Mouse (Mus musculus) embryonic facial prominence, embryonic 12.5 days (tissue): ENCODE data around the gene Tomm20. TPM values are rescaled to one million over a fixed set of nuclear protein-coding genes. Genes with fewer than 3 reads are reported as not detected.

Experiments used
- ATAC-seq: fragments of 200-750 bp; cut with Nextera tagmentation; 2 replicates; pipeline ENCODE4 v1.8.0; 2017; ENCODE audit not compliant: insufficient number of reproducible peaks, insufficient read depth, low FRiP score, low TSS enrichment
- H3K27ac ChIP-seq: fragments of 300-500 bp; sonication (generic); 2 replicates; pipeline ENCODE4 v1.5.1; 2016; ENCODE audit warnings: mild to moderate bottlenecking
- H3K27me3 ChIP-seq: fragments of 300-500 bp; sonication (generic); 2 replicates; pipeline ENCODE4 v1.6.1; 2016; ENCODE audit warnings: mild to moderate bottlenecking, moderate library complexity
- H3K36me3 ChIP-seq: fragments of 300-500 bp; sonication (generic); 2 replicates; pipeline ENCODE4 v1.6.1; 2016; ENCODE audit warnings: mild to moderate bottlenecking
- H3K4me1 ChIP-seq: fragments of 300-500 bp; sonication (generic); 2 replicates; pipeline ENCODE4 v1.6.1; 2016
- H3K4me2 ChIP-seq: fragments of 300-500 bp; sonication (generic); replicated peaks from 2 replicates; pipeline ENCODE4 v1.6.1; 2016; ENCODE audit warnings: mild to moderate bottlenecking, moderate library complexity
- H3K4me3 ChIP-seq: fragments of 300-500 bp; sonication (generic); 2 replicates; pipeline ENCODE4 v1.5.1; 2016; ENCODE audit warnings: mild to moderate bottlenecking
- H3K9ac ChIP-seq: fragments of 300-500 bp; sonication (generic); 2 replicates; pipeline ENCODE4 v1.6.1; 2016; ENCODE audit warnings: mild to moderate bottlenecking, moderate library complexity
- H3K9me3 ChIP-seq: fragments of 300-500 bp; sonication (generic); 2 replicates; pipeline ENCODE4 v1.6.1; 2016; ENCODE audit warnings: mild to moderate bottlenecking, moderate library complexity
- WGBS: fragments of 180-500 bp; shearing (Covaris S2); methylation state at CpG from one replicate; pipeline ENCODE4 v1.1.7; 2016; 5-methylcytosine and 5-hydroxymethylcytosine counted together
- polyA plus RNA-seq: library from polyadenylated mRNA; unstranded; fragments of >200 nt; fragmentation: Nextera tagmentation; extraction: Ambion mirVana; gene quantifications from 2 replicates; pipeline ENCODE4 v1.2.1, GENCODE M21; 2016

Gene Tomm20
- polyA plus RNA-seq, 1 experiment from 2014 or later = 191 TPM

DNA sequence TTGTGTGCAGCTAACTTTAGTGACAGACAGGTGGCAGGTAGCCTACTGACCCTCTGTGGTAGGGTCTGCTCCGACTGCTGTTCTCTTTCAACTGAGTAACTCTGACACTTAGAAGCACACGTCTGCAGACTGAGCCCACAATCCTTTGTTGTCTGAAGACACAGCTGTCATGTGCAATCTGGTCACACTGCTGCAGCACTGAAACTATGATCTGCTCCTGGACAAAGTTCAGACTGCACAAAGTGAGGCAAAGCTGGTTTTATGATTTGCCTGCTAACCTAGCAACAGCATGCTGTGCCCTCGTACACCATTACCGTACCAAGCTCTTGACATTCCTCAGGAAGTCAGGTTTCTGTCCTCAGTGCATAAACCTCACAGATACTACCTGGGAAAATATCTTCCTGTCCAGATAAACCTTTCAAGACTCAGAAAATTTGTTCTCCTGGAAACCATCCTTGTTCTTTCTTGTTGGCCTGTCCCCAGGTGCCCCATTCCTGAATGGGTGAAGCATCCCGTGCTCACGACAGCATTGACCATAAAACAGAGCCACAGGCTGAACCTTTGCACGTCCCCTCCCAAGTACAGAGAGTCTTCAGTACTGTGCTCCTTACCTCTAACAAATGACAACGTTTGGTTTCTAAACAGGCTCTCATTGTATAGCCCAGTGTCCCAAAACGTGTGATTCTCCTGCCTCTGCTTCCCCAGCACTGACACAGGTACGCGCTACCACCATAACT, 6.4 kb upstream of the Tomm20 start:
- Histone ChIP-seq H3K4me3 (no peak overlapping the region), H3K9ac (no peak overlapping the region), H3K27ac (no peak overlapping the region), H3K4me2 (no peak overlapping the region), H3K36me3 (peaks cover 71% of the 10 kb centered on the region), H3K27me3 (no peaks in the 10 kb centered on the region), H3K4me1 (no peaks in the 10 kb centered on the region), H3K9me3 (no peaks in the 10 kb centered on the region)
- no peak for ATAC-seq
- 87% methylated on average over 11 of the region's 11 CpGs for WGBS

DNA sequence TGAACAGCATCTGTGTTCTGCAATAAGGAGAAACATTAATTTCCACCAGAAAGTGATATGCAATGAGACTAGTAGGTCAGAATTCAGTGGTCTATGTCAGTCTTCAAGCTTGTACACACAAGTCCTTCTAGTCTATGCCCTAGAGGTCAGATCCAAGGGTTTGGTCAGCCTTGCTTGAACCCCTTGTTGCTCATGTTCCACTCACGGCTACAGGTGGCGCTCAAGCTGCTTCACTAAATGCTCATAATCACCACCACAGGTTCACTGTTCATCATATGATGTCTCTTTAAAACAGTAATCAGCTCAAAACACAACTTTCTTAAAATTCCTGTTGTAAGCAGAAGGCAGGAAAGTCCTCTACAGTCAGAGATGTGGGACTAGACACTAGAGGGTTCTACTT, 3.9 kb upstream of the Tomm20 start:
- no peaks in the 10 kb centered on the region for H3K9me3 ChIP-seq
- no peak overlapping the region for H3K9ac ChIP-seq
- ATAC-seq = no peak
- H3K27ac ChIP-seq = no peak overlapping the region
- peaks cover under 1% of the 10 kb centered on the region; the same call in 1 of the 2 replicates for H3K4me1 ChIP-seq
- no peak overlapping the region for H3K4me3 ChIP-seq
- peaks cover 51% of the 10 kb centered on the region for H3K36me3 ChIP-seq
- H3K4me2 ChIP-seq = no peak overlapping the region
- no peaks in the 10 kb centered on the region for H3K27me3 ChIP-seq
- 83% methylated on average over 2 of the region's 2 CpGs for WGBS

DNA sequence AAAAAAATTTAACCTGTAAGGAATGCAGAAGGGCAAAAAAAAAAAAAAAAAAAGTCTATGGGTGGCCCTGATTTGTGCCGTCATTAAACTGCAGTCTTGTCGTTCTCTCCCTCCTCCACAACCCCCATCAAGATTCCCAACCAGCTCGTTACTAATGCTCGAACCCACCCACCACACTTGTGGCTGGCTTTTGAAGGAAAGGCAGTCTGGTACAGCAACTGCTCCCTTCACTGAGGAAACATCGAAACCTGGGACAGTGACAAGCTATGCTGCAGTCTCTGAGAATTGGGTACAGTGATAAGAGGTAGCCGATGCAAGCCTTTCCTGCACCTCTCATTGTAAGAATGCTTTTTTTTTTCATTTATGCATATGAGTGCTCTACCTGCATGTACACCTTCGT, 800 bp upstream of the Tomm20 start:
- H3K4me1 ChIP-seq = peaks cover 14% of the 10 kb centered on the region
- peak overlapping the region; percentile 97; the same call in 1 of the 2 replicates for H3K4me2 ChIP-seq
- WGBS = 83% methylated on average over 7 of the region's 7 CpGs
- H3K27me3 ChIP-seq = no peaks in the 10 kb centered on the region
- ATAC-seq = no peak
- H3K9ac ChIP-seq = no peak overlapping the region
- no peak overlapping the region for H3K4me3 ChIP-seq
- no peak overlapping the region for H3K27ac ChIP-seq
- H3K9me3 ChIP-seq = no peaks in the 10 kb centered on the region
- H3K36me3 ChIP-seq = peaks cover 24% of the 10 kb centered on the region

DNA sequence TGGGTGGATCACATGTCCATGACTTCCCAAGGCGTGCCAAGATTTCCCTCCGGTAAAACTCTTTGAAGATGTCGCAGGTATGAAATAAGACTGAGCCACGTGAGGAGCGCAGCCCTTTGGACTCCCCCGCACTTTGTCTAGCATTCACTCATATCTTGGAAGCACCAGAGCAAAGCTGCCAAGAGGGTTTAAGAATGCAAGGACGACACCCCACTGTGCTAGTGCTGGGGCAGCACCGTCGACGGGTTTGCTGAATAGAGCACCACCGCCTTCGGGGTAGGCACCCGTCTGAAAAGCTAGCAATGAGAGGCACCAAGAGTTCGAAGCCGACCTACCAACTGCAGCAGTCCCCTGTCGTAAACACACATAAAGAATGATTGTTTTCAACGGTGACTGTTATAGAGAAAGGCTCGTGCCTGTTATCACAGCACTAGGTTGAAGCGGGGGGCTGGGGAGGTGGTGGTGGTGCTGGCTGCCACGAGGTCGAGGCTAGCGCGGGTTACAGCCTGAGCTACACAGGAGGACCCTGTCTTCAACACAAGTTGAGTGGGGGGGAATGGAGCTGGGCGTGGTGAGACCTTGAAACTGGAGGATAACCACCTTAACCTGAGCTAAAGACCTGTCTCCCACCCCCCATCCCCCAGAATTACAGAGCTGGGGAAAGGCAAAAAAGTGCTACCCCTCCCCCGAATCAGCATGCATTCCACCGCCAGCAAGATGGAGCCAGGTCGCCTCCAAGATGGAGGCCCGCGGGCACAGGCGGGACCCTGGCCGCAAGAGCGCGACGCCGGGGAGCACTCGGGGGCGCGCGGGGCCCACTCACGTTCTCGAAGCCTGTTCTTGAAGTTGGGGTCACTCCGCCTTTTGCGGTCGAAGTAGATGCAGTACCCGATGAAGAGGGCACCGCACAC, 608 bp downstream of the Tomm20 start:
- no peaks in the 10 kb centered on the region for H3K9me3 ChIP-seq
- H3K4me1 ChIP-seq = peaks cover 14% of the 10 kb centered on the region
- peak; percentile 44 for ATAC-seq
- peak overlapping the region; percentile 91 for H3K9ac ChIP-seq
- no peaks in the 10 kb centered on the region for H3K27me3 ChIP-seq
- peaks cover 11% of the 10 kb centered on the region for H3K36me3 ChIP-seq
- WGBS = under 1% methylated on average over 46 of the region's 46 CpGs
- peak overlapping the region; percentile 97 for H3K4me3 ChIP-seq
- peak overlapping the region; percentile 97 for H3K4me2 ChIP-seq
- H3K27ac ChIP-seq = peak overlapping the region; percentile 91

DNA sequence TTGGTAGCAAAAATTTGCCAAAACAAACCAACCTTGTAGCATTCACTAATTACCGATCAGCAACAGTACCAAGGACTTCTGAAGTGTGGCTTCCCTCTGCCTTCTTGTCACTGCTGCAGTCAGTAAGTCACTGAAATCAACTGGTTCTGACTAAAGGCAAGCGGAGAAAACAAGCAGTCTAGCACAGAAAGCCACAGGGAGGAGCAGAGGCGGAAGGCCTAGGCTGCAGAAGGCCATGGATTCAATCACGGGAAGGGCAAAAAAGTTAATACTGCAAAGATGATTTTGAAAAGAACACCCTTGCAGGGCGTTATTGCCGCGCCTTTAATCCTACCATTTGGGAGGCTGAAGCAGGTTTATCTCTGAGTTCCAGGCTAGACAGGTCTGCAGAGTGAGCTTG, 2.1 kb downstream of the Tomm20 start:
- Histone ChIP-seq H3K36me3 (peaks cover 11% of the 10 kb centered on the region), H3K9me3 (no peaks in the 10 kb centered on the region), H3K4me2 (peak overlapping the region; percentile 97), H3K27ac (no peak overlapping the region), H3K4me1 (peaks cover 14% of the 10 kb centered on the region), H3K4me3 (peak overlapping the region; percentile 97; the same call in 1 of the 2 replicates), H3K9ac (no peak overlapping the region), H3K27me3 (no peaks in the 10 kb centered on the region)
- no peak for ATAC-seq
- 90% methylated on average over 7 of the region's 7 CpGs for WGBS

DNA sequence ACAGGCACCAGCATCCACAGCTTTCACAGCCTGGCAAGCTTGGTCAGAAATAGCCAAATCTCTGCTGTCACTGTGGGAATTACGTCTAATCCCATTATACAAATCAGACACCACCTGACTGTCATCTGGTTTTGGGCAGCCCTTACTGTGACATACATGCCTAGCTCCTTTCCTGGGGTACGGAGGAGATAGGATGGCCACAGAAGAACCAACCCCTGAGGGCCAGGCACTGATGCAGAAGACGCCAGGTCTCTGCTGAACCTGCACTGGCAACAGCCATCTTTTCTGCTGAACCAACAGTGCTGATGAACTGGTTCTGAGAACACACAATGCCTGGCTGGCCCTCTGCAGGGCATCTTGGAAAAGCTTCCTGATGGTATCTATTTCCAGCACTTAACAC, 8.3 kb downstream of the Tomm20 start:
- WGBS = 84% methylated on average over 3 of the region's 3 CpGs
- no peak overlapping the region for H3K4me2 ChIP-seq
- no peak overlapping the region for H3K27ac ChIP-seq
- H3K4me3 ChIP-seq = no peak overlapping the region
- no peaks in the 10 kb centered on the region for H3K4me1 ChIP-seq
- no peaks in the 10 kb centered on the region for H3K9me3 ChIP-seq
- H3K27me3 ChIP-seq = no peaks in the 10 kb centered on the region
- no peak for ATAC-seq
- H3K36me3 ChIP-seq = peaks cover 62% of the 10 kb centered on the region
- H3K9ac ChIP-seq = no peak overlapping the region

DNA sequence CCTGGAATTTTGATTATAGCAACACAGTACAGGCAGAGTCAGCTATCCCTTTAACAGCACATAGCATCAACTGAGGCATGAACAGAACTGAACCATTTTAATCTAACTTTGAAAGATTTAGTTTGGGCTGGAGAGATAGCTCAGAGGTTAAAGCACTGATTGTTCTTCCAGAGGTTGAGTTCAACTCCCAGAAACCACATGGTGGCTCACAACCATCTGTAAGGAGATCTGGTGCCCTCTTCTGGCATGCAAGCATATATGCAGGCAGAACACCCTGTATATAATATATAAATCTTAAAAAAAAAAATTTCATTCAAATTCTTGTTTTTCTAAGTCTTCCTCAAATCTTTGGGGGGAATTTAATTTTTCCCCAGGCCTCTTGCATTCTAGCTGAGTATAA, 9.7 kb downstream of the Tomm20 start:
- H3K9ac ChIP-seq = no peak overlapping the region
- no peaks in the 10 kb centered on the region for H3K4me1 ChIP-seq
- no peaks in the 10 kb centered on the region for H3K27me3 ChIP-seq
- ATAC-seq = no peak
- H3K36me3 ChIP-seq = peaks cover 73% of the 10 kb centered on the region
- no peaks in the 10 kb centered on the region for H3K9me3 ChIP-seq
- no peak overlapping the region for H3K27ac ChIP-seq
- H3K4me2 ChIP-seq = no peak overlapping the region
- no peak overlapping the region for H3K4me3 ChIP-seq

DNA sequence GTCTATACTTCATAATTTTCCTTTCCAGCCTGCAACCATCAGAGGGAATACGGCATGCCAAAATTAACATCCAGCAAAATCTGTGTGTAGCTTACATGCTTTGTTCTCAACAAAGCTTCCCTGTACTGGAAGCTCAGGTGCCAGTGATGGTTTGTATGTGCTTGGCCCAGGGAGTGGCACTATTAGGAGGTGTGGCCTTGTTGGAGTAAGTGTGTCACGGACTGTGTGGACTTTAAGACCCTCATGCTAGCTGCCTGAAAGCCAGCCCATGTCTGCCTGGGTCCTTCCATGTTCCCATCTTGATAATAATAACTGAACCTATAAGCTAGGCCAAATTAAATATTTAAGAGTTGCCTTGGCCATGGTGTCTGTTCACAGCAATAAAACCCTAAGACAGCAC, 10.3 kb downstream of the Tomm20 start:
- Histone ChIP-seq H3K9ac (no peak overlapping the region), H3K4me1 (no peaks in the 10 kb centered on the region), H3K9me3 (no peaks in the 10 kb centered on the region), H3K36me3 (peaks cover 73% of the 10 kb centered on the region), H3K27me3 (no peaks in the 10 kb centered on the region), H3K27ac (no peak overlapping the region), H3K4me2 (no peak overlapping the region), H3K4me3 (no peak overlapping the region)
- ATAC-seq = no peak
- 96% methylated on average over 2 of the region's 2 CpGs for WGBS

DNA sequence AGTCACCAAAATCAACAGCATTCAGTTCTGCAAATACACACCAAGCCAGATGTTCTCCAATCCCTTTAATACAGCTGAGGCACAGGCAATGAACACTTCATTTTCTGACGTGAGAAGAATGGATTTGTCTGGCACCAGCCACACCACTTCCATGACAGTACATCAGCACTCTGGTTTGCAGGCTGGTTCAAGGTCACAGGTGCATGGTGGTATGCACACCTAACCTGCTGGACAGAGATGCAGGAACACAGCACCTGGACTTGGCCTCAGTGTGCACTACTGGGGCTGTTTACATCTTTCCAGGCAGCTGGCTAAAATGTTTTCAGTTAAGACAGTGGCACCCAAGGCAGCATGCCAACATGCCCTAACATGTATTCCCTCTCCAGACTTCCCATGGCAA, 13.0 kb downstream of the Tomm20 start:
- H3K4me2 ChIP-seq = no peak overlapping the region
- H3K36me3 ChIP-seq = peaks cover 68% of the 10 kb centered on the region
- ATAC-seq = no peak
- no peaks in the 10 kb centered on the region for H3K9me3 ChIP-seq
- no peak overlapping the region for H3K27ac ChIP-seq
- 81% methylated on average over 1 of the region's 1 CpGs for WGBS
- H3K27me3 ChIP-seq = no peaks in the 10 kb centered on the region
- no peak overlapping the region for H3K9ac ChIP-seq
- H3K4me3 ChIP-seq = no peak overlapping the region
- H3K4me1 ChIP-seq = no peaks in the 10 kb centered on the region

DNA sequence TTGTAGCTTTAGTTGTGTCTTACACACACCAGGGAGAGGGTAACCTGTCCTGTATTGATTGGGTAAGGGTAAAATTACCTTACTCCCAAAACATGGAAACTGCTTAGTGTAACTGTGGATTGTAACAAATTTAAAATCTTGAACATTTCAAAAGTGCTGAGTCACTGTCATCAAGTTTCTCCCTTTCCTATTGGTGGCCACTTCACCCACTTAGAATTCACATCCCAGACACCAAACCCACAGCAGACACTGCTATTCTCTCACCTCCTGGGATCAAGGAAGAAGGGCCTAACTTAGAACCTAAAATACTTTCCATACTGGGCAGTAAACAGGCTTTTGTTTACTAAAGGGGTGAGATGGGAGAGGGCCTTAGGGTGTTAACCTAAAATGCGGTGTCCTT, 13.4 kb downstream of the Tomm20 start:
- Histone ChIP-seq H3K4me2 (no peak overlapping the region), H3K9ac (no peak overlapping the region), H3K36me3 (peaks cover 65% of the 10 kb centered on the region), H3K27ac (no peak overlapping the region), H3K9me3 (no peaks in the 10 kb centered on the region), H3K4me1 (no peaks in the 10 kb centered on the region), H3K4me3 (no peak overlapping the region), H3K27me3 (no peaks in the 10 kb centered on the region)
- WGBS = 93% methylated on average over 1 of the region's 1 CpGs
- ATAC-seq = no peak

DNA sequence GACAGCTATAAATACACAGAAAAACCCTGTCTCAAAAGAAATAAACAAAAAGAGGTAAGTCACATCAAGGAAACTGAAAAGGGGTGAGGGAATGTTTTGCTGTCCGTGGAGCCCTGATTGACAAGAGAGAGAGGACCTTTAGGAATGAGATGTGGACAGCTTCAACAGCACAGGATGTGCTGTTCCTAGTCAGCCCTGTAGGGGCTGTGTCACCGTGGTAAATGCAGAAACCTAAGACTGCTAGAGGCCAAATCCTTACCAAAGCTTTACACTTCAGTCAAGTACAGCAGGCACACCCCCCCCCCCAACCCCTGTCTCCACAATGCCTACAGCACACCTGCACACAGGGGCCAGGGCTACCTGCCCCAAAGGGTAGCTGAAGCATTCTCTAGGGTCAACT, 13.9 kb downstream of the Tomm20 start:
- no peak overlapping the region for H3K9ac ChIP-seq
- no peaks in the 10 kb centered on the region for H3K9me3 ChIP-seq
- no peak for ATAC-seq
- H3K36me3 ChIP-seq = peaks cover 60% of the 10 kb centered on the region
- 32% methylated on average over 2 of the region's 2 CpGs for WGBS
- H3K4me2 ChIP-seq = no peak overlapping the region
- H3K4me3 ChIP-seq = no peak overlapping the region
- no peak overlapping the region for H3K27ac ChIP-seq
- H3K4me1 ChIP-seq = no peaks in the 10 kb centered on the region
- H3K27me3 ChIP-seq = no peaks in the 10 kb centered on the region

DNA sequence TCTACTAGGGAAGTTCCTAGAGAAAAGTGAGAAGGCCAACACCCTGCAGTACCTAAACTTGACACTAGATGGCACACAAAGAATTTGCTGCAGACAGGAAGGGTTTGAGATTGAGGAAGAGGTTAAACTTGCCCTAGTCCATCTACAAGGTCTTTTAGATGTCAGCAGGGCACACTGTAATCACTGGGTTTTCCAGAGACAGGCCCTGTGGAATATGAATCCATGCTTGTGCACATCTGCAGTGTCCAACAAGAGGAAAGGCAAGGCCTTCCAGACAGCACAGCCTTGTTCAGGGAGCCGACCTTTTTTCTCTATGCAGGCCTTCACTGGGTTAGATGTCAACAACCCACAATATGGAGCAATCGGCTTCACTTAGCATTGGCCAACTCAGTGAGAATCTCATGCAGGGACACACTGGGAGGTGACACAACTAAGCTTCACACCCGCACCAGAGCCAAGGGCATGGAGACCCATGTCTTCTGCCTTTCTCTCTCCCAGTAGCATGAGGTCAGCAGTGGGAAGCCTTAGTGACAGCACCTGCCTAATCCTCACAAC, 16.0 kb downstream of the Tomm20 start:
- no peak overlapping the region for H3K4me3 ChIP-seq
- no peaks in the 10 kb centered on the region for H3K4me1 ChIP-seq
- no peak overlapping the region for H3K27ac ChIP-seq
- 80% methylated on average over 3 of the region's 3 CpGs for WGBS
- no peak for ATAC-seq
- H3K9ac ChIP-seq = no peak overlapping the region
- no peaks in the 10 kb centered on the region for H3K9me3 ChIP-seq
- H3K36me3 ChIP-seq = peaks cover 42% of the 10 kb centered on the region
- H3K27me3 ChIP-seq = no peaks in the 10 kb centered on the region
- H3K4me2 ChIP-seq = no peak overlapping the region
